Mouse (Mus musculus): ENCODE measurements around the gene Chl1. TPM values are rescaled to one million over a fixed set of nuclear protein-coding genes. Genes with fewer than 3 reads are reported as not detected.

Chl1 gene
- polyA plus RNA-seq, 1 experiment from 2014 or later: 22.2 TPM

GRCm38 (mm10) chr6:103749122-103749773 lies 238.9 kb downstream of the Chl1 start:
- Histone ChIP-seq H3K9me3 (no peaks in the 10 kb centered on the region), H3K4me3 (peak overlapping the region; percentile 4; the same call in 1 of the 2 replicates), H3K27me3 (no peaks in the 10 kb centered on the region), H3K4me2 (replicated peaks) (peak overlapping the region; percentile 27), H3K9ac (replicated peaks) (no peak overlapping the region), H3K27ac (replicated peaks) (no peak overlapping the region), H3K36me3 (no peaks in the 10 kb centered on the region), H3K4me1 (no peaks in the 10 kb centered on the region)
- ATAC-seq (ENCODE audit: low FRiP score, low read depth): peak; percentile 83
- WGBS: 29% methylated on average over 16 of the region's 16 CpGs

GRCm38 (mm10) chr6:103753891-103754290 lies 243.5 kb downstream of the Chl1 start:
- no peak overlapping the region for H3K27ac ChIP-seq (replicated peaks)
- ATAC-seq (ENCODE audit: low FRiP score, low read depth): no peak
- no peak overlapping the region for H3K9ac ChIP-seq (replicated peaks)
- H3K9me3 ChIP-seq: no peaks in the 10 kb centered on the region
- H3K4me3 ChIP-seq: no peak overlapping the region
- no peaks in the 10 kb centered on the region for H3K27me3 ChIP-seq
- no peaks in the 10 kb centered on the region for H3K36me3 ChIP-seq
- no peaks in the 10 kb centered on the region for H3K4me1 ChIP-seq
- no peak overlapping the region for H3K4me2 ChIP-seq (replicated peaks)
- 83% methylated on average over 4 of the region's 4 CpGs for WGBS

GRCm38 (mm10) chr6:103766830-103767229 lies 256.4 kb downstream of the Chl1 start:
- Histone ChIP-seq H3K27ac (replicated peaks) (no peak overlapping the region), H3K4me2 (replicated peaks) (no peak overlapping the region), H3K36me3 (no peaks in the 10 kb centered on the region), H3K9me3 (0 out of 2 replicates have a peak, but pooled peaks cover 3% of the 10 kb centered on the region), H3K9ac (replicated peaks) (no peak overlapping the region), H3K4me3 (no peak overlapping the region), H3K27me3 (no peaks in the 10 kb centered on the region), H3K4me1 (no peaks in the 10 kb centered on the region)
- ATAC-seq (ENCODE audit: low FRiP score, low read depth): no peak
- WGBS: 83% methylated on average over 3 of the region's 3 CpGs

- H3K4me3 ChIP-seq: no peak overlapping the region
- H3K9me3 ChIP-seq: no peaks in the 10 kb centered on the region
- 84% methylated on average over 5 of the region's 5 CpGs for WGBS
- H3K9ac ChIP-seq (replicated peaks): no peak overlapping the region
- H3K4me1 ChIP-seq: no peaks in the 10 kb centered on the region
- H3K27ac ChIP-seq (replicated peaks): no peak overlapping the region
- no peak for ATAC-seq (ENCODE audit: low FRiP score, low read depth)
- no peaks in the 10 kb centered on the region for H3K36me3 ChIP-seq
- H3K4me2 ChIP-seq (replicated peaks): no peak overlapping the region
- H3K27me3 ChIP-seq: no peaks in the 10 kb centered on the region
Observed at GRCm38 (mm10) chr6:103781058-103781457, 270.7 kb downstream of the Chl1 start.

- Histone ChIP-seq H3K4me3 (no peak overlapping the region), H3K4me2 (replicated peaks) (no peak overlapping the region), H3K9me3 (no peaks in the 10 kb centered on the region), H3K27me3 (no peaks in the 10 kb centered on the region), H3K27ac (replicated peaks) (no peak overlapping the region), H3K9ac (replicated peaks) (no peak overlapping the region), H3K36me3 (no peaks in the 10 kb centered on the region), H3K4me1 (no peaks in the 10 kb centered on the region)
- WGBS: 80% methylated on average over 2 of the region's 2 CpGs
- ATAC-seq (ENCODE audit: low FRiP score, low read depth): no peak
Observed at GRCm38 (mm10) chr6:103791077-103791632, 280.8 kb downstream of the Chl1 start.

GRCm38 (mm10) chr6:103795241-103795640 lies 284.9 kb downstream of the Chl1 start:
- H3K4me3 ChIP-seq: no peak overlapping the region
- no peak overlapping the region for H3K4me2 ChIP-seq (replicated peaks)
- H3K27ac ChIP-seq (replicated peaks): no peak overlapping the region
- H3K9ac ChIP-seq (replicated peaks): no peak overlapping the region
- no peaks in the 10 kb centered on the region for H3K36me3 ChIP-seq
- no peaks in the 10 kb centered on the region for H3K9me3 ChIP-seq
- WGBS: 48% methylated on average over 1 of the region's 1 CpGs
- peak; percentile 49; the same call in 1 of the 2 replicates for ATAC-seq (ENCODE audit: low FRiP score, low read depth)
- no peaks in the 10 kb centered on the region for H3K4me1 ChIP-seq
- H3K27me3 ChIP-seq: no peaks in the 10 kb centered on the region
